10 mouse cellular contexts compared by ENCODE assay signal in genomic region chr2:52804106-52804825, GRCm38 (mm10). TPM values are rescaled to one million over a fixed set of nuclear protein-coding genes. Genes with fewer than 3 reads are reported as not detected.
A peak's percentile ranks its signal among the peaks of the same experiment; 100 is the strongest.
DNase-seq lines count a peak whose midpoint lies in the region; ATAC-seq lines count a peak whose summit lies in the region.
"Had no signal": no experiment of that assay in that cellular context is flagged by ENCODE, and none has a peak within 500 bp of the region (broad histone marks: within the 10 kb centered on the region; RNA-seq: fewer than 3 reads in every experiment).

No protein-coding gene starts in this region.

- no peak overlapping the region for H3K4me2 ChIP-seq in hindbrain, embryonic 13.5 days
- no peak overlapping the region for H3K4me2 ChIP-seq in intestine, embryonic 16.5 days (ENCODE audit: low read depth, low read length)
- H3K4me2 ChIP-seq: embryonic facial prominence, embryonic 12.5 days; limb, embryonic 15.5 days had no signal

- H3K9ac ChIP-seq in hindbrain, embryonic 13.5 days: no peak overlapping the region
- H3K9ac ChIP-seq in intestine, embryonic 16.5 days (ENCODE audit: low read depth, low read length): no peak overlapping the region
- H3K9ac ChIP-seq: embryonic facial prominence, embryonic 12.5 days; limb, embryonic 15.5 days had no signal

- WGBS in hindbrain, embryonic 13.5 days: 60% methylated on average over 17 of the region's 17 CpGs
- 80% methylated on average over 17 of the region's 17 CpGs for WGBS in intestine, embryonic 16.5 days

- H3K36me3 ChIP-seq in hindbrain, embryonic 13.5 days: no peaks in the 10 kb centered on the region
- H3K36me3 ChIP-seq in intestine, embryonic 16.5 days (ENCODE audit: control insufficient read depth, insufficient read depth, low read length): no peaks in the 10 kb centered on the region
- H3K36me3 ChIP-seq: embryonic facial prominence, embryonic 12.5 days; limb, embryonic 15.5 days had no signal

- no peak overlapping the region for H3K4me3 ChIP-seq in hindbrain, embryonic 13.5 days
- no peak overlapping the region for H3K4me3 ChIP-seq in intestine, embryonic 16.5 days (ENCODE audit: low read length)
- H3K4me3 ChIP-seq: embryonic facial prominence, embryonic 12.5 days; limb, embryonic 15.5 days had no signal

- H3K27ac ChIP-seq in hindbrain, embryonic 13.5 days: no peak overlapping the region
- no peak overlapping the region for H3K27ac ChIP-seq in intestine, embryonic 16.5 days (ENCODE audit: low read length)
- H3K27ac ChIP-seq: embryonic facial prominence, embryonic 12.5 days; limb, embryonic 15.5 days had no signal

- ATAC-seq in hindbrain, embryonic 13.5 days (ENCODE audit: low FRiP score): peak; percentile 49; the same call in 1 of the 2 replicates
- ATAC-seq in intestine, embryonic 16.5 days: no peak

- DNase-seq in embryo, embryonic 11 days: peak; percentile 14
- DNase-seq in embryo, embryonic 9.5 days (ENCODE audit: extremely low spot score): no peak
- peak; percentile 79 for DNase-seq in ES-CJ7 (ENCODE audit: low read depth, low spot score)
- DNase-seq in cerebellum, postnatal 36 days: peak; percentile 6 to 10
- DNase-seq in left cerebral cortex, adult 8-10 months (ENCODE audit: low spot score in 2 of 2): peak; percentile 4 to 63
- peak; percentile 18 for DNase-seq in right cerebral cortex, postnatal 14 days

- H3K27me3 ChIP-seq in hindbrain, embryonic 13.5 days: no peaks in the 10 kb centered on the region
- no peaks in the 10 kb centered on the region for H3K27me3 ChIP-seq in intestine, embryonic 16.5 days (replicated peaks; ENCODE audit: control insufficient read depth, insufficient read depth, low read length)
- H3K27me3 ChIP-seq: embryonic facial prominence, embryonic 12.5 days; limb, embryonic 15.5 days had no signal

- H3K4me1 ChIP-seq in hindbrain, embryonic 13.5 days (replicated peaks): no peaks in the 10 kb centered on the region
- no peaks in the 10 kb centered on the region for H3K4me1 ChIP-seq in intestine, embryonic 16.5 days (ENCODE audit: control insufficient read depth, insufficient read depth, low read length)

- no peaks in the 10 kb centered on the region for H3K9me3 ChIP-seq in hindbrain, embryonic 13.5 days
- H3K9me3 ChIP-seq in intestine, embryonic 16.5 days (ENCODE audit: control insufficient read depth, low read length): no peaks in the 10 kb centered on the region
- H3K9me3 ChIP-seq: embryonic facial prominence, embryonic 12.5 days; limb, embryonic 15.5 days had no signal

RNA-seq across cellular contexts. Expression of gene Fmnl2, which starts 53.4 kb away (rescaled TPM):
- 13.3 and 13.5 TPM in 2 replicates for polyA plus RNA-seq in hindbrain, embryonic 13.5 days (2015; fragmentation: Nextera tagmentation; extraction: Ambion mirVana)
- total RNA-seq in left cerebral cortex, adult 8-10 months (2022): 10 to 100 TPM; 39.5 to 42.3 (median 41.1) TPM
- 1.8 and 2.1 TPM in 2 replicates for polyA plus RNA-seq in intestine, embryonic 16.5 days (2015; fragmentation: Nextera tagmentation; extraction: Ambion mirVana)
